Mouse (Mus musculus) adrenal gland, adult (tissue): Measurements from ENCODE around the gene 5430403G16Rik.
"Not testable (repeated sequence)": the region's sequence is repeated elsewhere in the genome, so short reads cannot be mapped to it uniquely, and the experiment has no call there.

Experiments used
- DNase-seq, 2 experiments: peaks; one replicate each; pipeline ENCODE4 v3.0.0; 2022 to 2023; ENCODE audit warnings: low spot score in 1 of 2; ENCODE audit not compliant: inconsistent age in 2 of 2

5430403G16Rik gene

DNA sequence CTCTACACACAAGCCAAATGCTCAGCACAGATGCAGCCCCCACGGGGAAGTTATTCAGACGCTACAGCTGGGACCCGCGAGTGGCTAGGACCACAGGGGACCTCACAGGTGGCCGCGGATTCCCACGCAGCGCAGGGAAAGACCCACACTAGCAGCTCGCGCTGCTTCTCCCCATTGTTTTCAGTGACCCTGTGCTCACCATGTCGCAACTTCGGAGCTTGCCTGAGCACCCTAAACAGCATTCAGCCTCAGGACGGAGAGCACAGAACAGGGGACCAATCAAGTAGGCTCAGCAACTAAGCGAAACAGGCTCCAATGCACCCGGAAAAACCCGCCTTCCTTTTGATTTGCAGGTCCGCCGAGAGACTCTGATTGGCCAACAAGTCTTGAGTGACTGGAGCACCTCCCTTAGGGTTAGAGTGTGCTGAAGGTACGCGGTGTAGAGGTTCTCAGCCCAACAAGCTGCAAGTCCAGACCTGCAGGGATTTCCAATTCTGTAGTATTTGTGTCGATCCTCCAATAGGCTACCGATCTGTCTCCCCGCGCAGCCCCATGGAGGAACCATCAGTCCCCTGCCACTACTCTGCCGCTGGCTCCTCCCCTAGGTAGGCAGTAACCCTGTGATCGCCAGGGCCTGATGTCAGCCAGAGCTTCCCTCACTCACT is at the start of gene 5430403G16Rik:
TSS of gene 5430403G16Rik (minus strand) at position 505 of the 665 bp plus-strand sequence.
- peak; percentile 83 to 94 for DNase-seq

DNA sequence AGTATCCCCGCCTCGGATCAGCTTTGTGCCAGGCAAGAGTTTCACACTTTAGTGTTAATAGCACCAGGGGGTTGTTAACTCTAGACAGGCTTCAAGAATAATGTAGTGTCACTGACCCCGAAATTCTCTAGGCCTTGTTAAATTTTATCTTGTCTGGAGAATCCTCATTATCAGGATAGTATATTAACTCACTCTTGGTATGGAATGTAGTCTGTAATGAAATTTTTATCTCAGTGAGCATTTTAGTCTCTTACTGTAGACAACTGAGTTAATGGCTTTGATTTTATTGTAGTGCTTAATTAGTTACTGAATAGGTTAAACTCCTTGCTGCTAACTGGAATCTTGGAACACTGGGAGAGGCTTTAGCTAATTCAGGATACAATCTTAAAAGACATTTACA is 26.5 kb upstream of the 5430403G16Rik start:
- not testable (repeated sequence) for DNase-seq

DNA sequence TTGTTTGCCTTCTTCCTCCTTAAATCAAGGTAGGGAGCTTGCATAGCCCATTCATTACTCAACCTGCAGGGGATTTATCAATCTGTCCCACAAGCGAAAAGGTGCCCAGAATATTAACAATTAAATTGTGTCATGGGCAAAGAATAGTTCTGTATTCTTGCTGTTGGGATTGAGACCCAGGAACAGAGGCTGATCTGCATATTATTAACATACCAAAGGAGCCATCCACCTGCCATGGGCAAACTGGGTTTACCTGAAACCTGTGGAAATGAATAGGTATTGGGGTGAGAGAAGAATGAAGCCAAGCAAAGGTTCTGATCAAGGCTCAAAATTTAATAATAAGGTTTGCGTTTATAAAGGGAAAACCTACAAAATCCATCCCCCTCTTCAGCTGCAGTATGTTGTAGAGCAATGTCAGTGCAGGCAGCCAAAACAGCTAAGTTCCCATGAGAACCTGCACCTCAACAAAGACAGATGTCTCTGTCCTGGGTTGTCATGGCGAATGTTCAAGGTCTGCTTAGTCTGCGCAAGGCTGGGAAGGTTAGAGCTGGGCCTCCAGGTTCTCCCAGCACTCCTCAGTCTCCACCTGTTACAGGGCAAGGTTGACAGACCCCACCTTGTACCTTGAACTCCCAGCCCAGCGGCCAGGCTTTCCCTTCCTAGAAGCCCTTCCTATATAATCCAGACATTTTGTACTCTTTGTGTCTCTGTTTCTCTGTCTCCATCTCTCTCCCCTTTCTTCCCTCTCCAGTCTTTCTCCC is 544 bp upstream of the 5430403G16Rik start:
- peak in 1 of 2 experiments; percentile 28 for DNase-seq

DNA sequence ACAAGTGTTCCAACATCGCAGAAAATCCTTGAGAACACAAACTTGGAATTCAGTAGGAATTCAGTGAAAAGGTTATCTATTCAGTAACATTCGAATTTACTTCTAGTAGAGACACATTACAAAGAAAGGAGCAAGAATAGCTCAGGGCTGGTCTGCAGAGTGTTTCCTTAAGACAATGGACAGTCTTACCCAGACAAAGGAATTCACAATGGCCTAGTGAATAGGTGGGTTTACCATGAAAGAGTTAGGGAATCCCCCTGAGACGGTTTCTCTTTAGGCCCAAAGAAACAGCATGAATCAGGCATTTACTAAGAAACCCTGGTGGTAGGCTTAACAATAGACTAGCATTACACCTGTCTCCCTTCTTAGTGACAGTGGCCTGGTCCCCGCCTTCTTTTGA is 7.9 kb downstream of the 5430403G16Rik start:
- no peak for DNase-seq
